Mouse (Mus musculus): Measurements from ENCODE around the gene Astn1.

- TF ChIP-seq POLR2A (IDR thresholded peaks at IDR 0.05; ENCODE audit: insufficient read depth, low read depth, low read length) (no peak), CTCF (IDR thresholded peaks at IDR 0.05) (no peak)
Measured at GRCm38 (mm10) chr1:158641306-158641705, 279.2 kb downstream of the Astn1 start.

All from heart, adult 2 months (tissue).